Mouse (Mus musculus) forebrain, embryonic 16.5 days (tissue): Measurements from ENCODE around the gene Hdac4. TPM values are rescaled to one million over a fixed set of nuclear protein-coding genes. Genes with fewer than 3 reads are reported as not detected.

ENCODE experiments used
- ATAC-seq: fragments of 200-750 bp; cut with Nextera tagmentation; 2 replicates; pipeline ENCODE4 v1.8.0; 2017; ENCODE audit warnings: mild to moderate bottlenecking, moderate library complexity
- H3K27ac ChIP-seq: fragments of 300-500 bp; sonication (generic); 2 replicates; pipeline ENCODE4 v1.5.1; 2014; ENCODE audit warnings: low read length, control low read depth
- H3K27me3 ChIP-seq: fragments of 300-500 bp; sonication (generic); replicated peaks from 2 replicates; pipeline ENCODE4 v1.6.1; 2014; ENCODE audit warnings: low read length; ENCODE audit not compliant: control insufficient read depth, insufficient read depth
- H3K36me3 ChIP-seq: fragments of 300-500 bp; sonication (generic); 2 replicates; pipeline ENCODE4 v1.6.1; 2014; ENCODE audit not compliant: control insufficient read depth, insufficient read depth
- H3K4me1 ChIP-seq: fragments of 300-500 bp; sonication (generic); replicated peaks from 2 replicates; pipeline ENCODE4 v1.6.1; 2014; ENCODE audit warnings: low read length; ENCODE audit not compliant: control insufficient read depth, insufficient read depth
- H3K4me2 ChIP-seq: fragments of 300-500 bp; sonication (generic); 2 replicates; pipeline ENCODE4 v1.6.1; 2014; ENCODE audit warnings: mild to moderate bottlenecking, low read length, control low read depth
- H3K4me3 ChIP-seq: fragments of 300-500 bp; sonication (generic); replicated peaks from 2 replicates; pipeline ENCODE4 v1.5.1; 2014; ENCODE audit warnings: mild to moderate bottlenecking, low read length, control low read depth
- H3K9ac ChIP-seq: fragments of 300-500 bp; sonication (generic); replicated peaks from 2 replicates; pipeline ENCODE4 v1.6.1; 2014; ENCODE audit warnings: low read depth, low read length, control low read depth
- H3K9me3 ChIP-seq: fragments of 300-500 bp; sonication (generic); 2 replicates; pipeline ENCODE4 v1.6.1; 2016; ENCODE audit warnings: low read length; ENCODE audit not compliant: control insufficient read depth
- WGBS: fragments of 180-500 bp; shearing (Covaris S2); extraction: QIAGEN DNeasy Blood & Tissue Kit; methylation state at CpG from one replicate; pipeline ENCODE4 v1.1.7; 2014; 5-methylcytosine and 5-hydroxymethylcytosine counted together
- polyA plus RNA-seq: library from polyadenylated mRNA; unstranded; fragments of >200 nt; fragmentation: Nextera tagmentation; extraction: Ambion mirVana; gene quantifications from 2 replicates; pipeline ENCODE4 v1.2.1, GENCODE M21; 2015

Hdac4 gene
- polyA plus RNA-seq, 1 experiment from 2014 or later = 31.3 TPM

DNA sequence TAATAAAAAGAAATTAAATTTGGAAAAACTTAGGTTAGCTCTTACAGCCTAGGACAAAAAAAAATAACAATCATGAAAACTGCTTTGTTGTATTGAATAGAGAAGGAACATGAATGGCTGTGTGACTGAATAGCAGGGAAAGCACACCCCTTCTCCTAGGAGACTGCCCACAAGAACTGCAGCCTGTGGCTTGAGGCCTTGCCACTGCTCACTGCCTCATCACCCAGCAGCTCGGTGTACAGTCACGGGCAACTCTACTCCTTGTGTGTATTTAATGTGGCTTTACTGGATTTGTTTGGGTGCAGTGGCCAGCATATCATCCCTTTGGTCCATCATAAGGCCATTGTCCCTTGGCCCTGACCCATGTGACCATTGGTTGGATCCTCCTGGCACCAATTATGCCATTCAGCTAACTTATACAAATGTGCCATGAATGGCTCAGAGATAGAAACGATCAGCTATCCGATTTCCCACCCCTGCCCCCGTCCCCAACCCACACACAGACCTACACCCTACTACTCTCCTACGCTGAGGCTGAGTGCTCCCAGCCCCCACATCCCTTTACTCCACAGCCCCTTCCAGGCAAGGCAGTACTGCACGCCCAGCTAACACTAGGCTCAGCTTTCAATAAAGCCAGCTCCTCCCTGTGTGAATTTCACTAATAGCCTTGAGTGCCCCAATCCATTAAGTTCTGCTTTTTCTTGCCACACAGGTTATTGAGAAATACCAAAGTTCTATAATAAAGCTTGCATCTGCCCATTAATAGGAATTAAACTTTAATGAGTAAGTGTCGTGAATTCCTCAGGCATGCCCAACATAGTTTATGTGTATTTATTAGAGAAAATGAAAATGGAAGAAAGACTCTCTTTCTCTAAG lies 134.1 kb downstream of the Hdac4 start:
- Histone ChIP-seq H3K4me3 (no peak overlapping the region), H3K36me3 (no peaks in the 10 kb centered on the region), H3K4me1 (peaks cover 12% of the 10 kb centered on the region), H3K9me3 (no peaks in the 10 kb centered on the region), H3K27me3 (no peaks in the 10 kb centered on the region), H3K4me2 (no peak overlapping the region), H3K9ac (no peak overlapping the region), H3K27ac (no peak overlapping the region)
- peak; percentile 77 for ATAC-seq
- WGBS = 22% methylated on average over 8 of the region's 8 CpGs

DNA sequence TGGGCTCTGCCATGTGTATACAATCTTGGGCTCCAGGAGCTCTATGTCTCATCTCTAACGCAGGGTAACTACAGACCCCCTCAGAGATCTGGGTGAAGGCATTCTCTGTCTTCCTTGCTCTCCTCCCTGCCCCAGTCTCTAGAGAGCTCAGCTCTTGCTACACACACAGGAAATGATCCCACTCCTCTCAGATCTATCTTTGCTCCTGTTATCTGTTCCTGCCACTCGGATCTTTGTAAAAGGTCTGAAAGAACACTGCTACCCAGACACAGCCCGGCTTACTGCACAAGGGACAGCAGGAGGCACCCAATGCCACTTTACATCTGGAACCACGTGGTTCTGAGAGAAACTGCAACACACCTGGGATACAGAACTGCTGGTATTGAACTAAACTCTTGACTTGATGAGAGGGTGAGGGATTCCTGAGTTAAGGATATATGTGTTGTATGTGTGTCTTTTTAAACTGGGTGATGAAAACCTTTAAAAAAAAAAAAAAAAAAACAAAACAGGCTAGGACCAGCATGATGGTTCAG lies 134.9 kb downstream of the Hdac4 start:
- Histone ChIP-seq H3K4me2 (no peak overlapping the region), H3K9me3 (no peaks in the 10 kb centered on the region), H3K36me3 (no peaks in the 10 kb centered on the region), H3K9ac (no peak overlapping the region), H3K4me3 (no peak overlapping the region), H3K27me3 (no peaks in the 10 kb centered on the region), H3K4me1 (peaks cover 12% of the 10 kb centered on the region), H3K27ac (no peak overlapping the region)
- ATAC-seq = no peak
- WGBS = 70% methylated on average over 4 of the region's 4 CpGs

DNA sequence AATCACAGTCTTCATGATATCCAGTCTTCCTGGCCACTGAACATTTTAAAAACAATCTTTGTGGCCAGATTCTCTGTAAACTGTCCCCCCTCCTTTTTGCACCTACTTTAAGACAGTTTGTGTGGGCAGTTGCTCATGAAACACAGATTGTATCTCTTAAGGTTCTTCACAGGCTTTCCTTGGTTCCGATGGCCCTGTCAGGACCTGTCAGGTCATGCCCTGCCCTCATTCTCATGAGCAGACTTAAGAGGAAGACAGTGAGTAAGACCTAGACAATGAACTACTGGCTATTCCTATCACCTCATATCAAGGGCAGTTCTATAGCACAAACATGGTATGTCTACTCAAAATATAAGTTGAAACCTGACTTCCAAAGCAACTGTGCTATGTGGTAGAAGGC lies 135.9 kb downstream of the Hdac4 start:
- Histone ChIP-seq H3K27me3 (no peaks in the 10 kb centered on the region), H3K4me3 (no peak overlapping the region), H3K4me2 (no peak overlapping the region), H3K4me1 (peaks cover 12% of the 10 kb centered on the region), H3K9ac (no peak overlapping the region), H3K27ac (no peak overlapping the region), H3K36me3 (no peaks in the 10 kb centered on the region), H3K9me3 (no peaks in the 10 kb centered on the region)
- 95% methylated on average over 1 of the region's 1 CpGs for WGBS
- ATAC-seq = no peak

DNA sequence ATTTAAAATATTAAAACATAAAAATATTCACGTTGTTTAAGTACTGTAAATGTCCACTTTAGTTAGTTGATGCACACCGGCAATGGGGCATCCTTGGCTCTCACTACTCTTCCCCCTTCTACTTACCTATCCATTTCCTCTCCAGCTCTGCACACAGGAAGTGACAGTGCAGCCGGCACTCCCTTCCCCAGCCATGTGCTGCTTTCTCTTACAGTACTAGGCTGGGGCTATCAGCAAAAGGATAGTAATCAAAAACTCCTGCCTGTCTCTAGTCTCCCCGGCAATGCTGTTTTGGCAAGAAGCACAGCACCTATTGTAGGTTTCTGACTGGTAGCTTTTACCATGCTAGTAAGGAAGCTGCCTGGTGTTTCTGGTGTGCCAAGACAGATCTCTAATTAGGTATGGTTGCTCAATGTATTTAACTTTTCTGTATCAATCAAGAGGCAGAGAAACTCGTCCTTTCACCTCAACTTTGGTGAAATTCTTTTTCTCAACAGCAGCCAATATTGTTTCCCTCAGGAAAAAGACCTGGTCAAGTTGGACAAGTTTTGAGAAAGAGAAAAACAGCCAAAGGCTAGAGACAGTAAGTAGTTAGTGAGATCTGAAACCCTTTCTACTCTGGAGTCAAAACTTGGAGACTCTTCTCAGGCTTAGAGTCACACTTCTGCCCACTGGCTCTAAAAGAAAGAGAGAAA lies 136.6 kb downstream of the Hdac4 start:
- Histone ChIP-seq H3K9me3 (no peaks in the 10 kb centered on the region), H3K9ac (no peak overlapping the region), H3K27ac (no peak overlapping the region), H3K4me3 (no peak overlapping the region), H3K36me3 (no peaks in the 10 kb centered on the region), H3K27me3 (no peaks in the 10 kb centered on the region), H3K4me2 (no peak overlapping the region), H3K4me1 (peaks cover 12% of the 10 kb centered on the region)
- 75% methylated on average over 5 of the region's 5 CpGs for WGBS
- no peak for ATAC-seq

DNA sequence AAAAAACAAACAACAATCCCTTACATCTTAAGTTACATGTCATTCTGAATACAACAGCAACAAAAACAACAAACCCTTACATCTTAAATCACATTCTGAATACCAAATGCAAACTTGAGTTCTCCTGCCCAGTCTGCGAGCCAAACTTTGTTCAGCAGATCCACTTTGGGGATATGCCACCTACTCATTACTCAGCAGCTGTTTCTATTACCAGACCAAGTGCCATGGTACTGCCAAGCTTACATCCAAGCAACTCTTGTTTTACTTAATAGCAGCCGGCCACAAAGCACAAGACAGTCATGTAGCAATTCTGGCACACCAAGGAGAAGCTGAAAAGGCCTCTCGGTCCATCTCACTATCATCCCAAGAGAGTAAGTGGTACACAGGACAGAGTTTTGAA lies 138.4 kb downstream of the Hdac4 start:
- Histone ChIP-seq H3K9me3 (no peaks in the 10 kb centered on the region), H3K27me3 (no peaks in the 10 kb centered on the region), H3K36me3 (no peaks in the 10 kb centered on the region), H3K4me2 (no peak overlapping the region), H3K27ac (no peak overlapping the region), H3K9ac (no peak overlapping the region), H3K4me3 (no peak overlapping the region), H3K4me1 (peaks cover 8% of the 10 kb centered on the region)
- 67% methylated on average over 3 of the region's 3 CpGs for WGBS
- no peak for ATAC-seq

DNA sequence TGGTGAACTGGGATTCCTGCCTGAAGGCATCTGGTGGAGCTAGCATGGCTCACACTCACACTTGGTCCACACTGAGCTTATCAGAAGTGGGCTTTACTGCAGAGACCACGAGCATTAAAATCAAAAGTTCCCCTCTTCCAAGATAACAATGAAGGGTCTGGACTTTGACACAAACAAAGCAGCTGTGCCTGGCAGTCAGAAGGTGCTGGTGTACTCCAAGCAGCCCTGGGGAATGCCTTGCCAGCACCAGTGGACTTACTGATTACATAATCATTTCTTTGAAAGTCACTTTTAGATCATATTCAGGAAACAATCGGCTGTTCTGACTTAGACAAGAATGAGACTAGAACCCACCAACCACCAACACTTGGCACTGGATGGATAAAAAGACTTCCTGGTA lies 140.3 kb downstream of the Hdac4 start:
- H3K36me3 ChIP-seq = no peaks in the 10 kb centered on the region
- no peaks in the 10 kb centered on the region for H3K9me3 ChIP-seq
- WGBS = 52% methylated on average over 2 of the region's 2 CpGs
- H3K27ac ChIP-seq = no peak overlapping the region
- ATAC-seq = no peak
- no peaks in the 10 kb centered on the region for H3K27me3 ChIP-seq
- 0 out of 2 replicates have a peak, but pooled peaks cover 2% of the 10 kb centered on the region for H3K4me1 ChIP-seq
- no peak overlapping the region for H3K4me3 ChIP-seq
- no peak overlapping the region for H3K9ac ChIP-seq
- no peak overlapping the region for H3K4me2 ChIP-seq

DNA sequence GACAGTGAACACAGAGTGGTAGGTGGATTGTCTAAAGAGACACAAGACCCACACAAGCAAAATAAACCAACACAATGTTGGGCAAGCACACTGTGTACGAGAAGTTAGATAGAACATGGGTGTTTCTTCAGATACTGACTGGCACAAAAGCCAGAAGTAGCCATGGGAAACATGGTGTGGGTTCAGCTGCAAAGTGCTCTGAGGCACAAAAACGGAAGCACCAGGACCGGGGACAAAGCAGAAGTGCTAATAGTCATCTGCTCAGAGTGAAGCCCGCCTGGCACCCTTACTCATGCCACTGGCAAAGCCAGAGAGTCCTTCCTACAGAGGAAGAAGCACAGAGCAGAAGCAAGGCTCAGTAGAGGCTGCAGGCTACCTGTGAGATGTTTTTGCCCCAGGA lies 143.3 kb downstream of the Hdac4 start:
- H3K4me3 ChIP-seq = no peak overlapping the region
- H3K4me1 ChIP-seq = 0 out of 2 replicates have a peak, but pooled peaks cover 2% of the 10 kb centered on the region
- no peaks in the 10 kb centered on the region for H3K27me3 ChIP-seq
- H3K9me3 ChIP-seq = no peaks in the 10 kb centered on the region
- no peak overlapping the region for H3K9ac ChIP-seq
- H3K36me3 ChIP-seq = no peaks in the 10 kb centered on the region
- ATAC-seq = no peak
- 88% methylated on average over 4 of the region's 4 CpGs for WGBS
- H3K4me2 ChIP-seq = no peak overlapping the region
- H3K27ac ChIP-seq = no peak overlapping the region

DNA sequence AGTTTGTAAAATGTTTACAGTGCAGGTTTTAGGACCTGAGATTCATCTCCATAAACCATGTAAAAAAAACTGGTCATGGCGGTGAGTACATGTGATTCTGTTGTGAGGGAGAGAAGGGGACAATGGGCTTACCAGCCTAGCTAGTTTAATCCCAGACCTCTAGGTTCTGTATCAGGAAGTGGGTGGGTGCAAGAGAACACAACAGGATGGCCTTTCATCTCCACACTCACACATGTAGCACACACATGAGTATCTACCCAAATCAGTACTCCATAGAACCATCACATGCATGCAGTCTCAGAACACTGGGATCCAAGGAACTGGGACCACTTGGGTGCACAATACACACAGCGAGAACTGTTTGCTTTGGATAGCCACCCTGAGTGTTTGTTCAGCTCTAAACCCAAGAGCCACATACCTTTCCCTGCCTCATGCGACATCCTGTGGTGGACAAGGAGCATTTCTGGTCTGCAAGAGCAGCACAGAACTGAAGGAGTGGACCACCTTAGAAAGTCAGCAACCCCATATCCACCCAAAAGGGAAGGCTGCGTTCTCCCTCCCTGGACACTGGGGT lies 143.9 kb downstream of the Hdac4 start:
- ATAC-seq = no peak
- Histone ChIP-seq H3K9ac (no peak overlapping the region), H3K9me3 (no peaks in the 10 kb centered on the region), H3K4me2 (no peak overlapping the region), H3K4me3 (no peak overlapping the region), H3K4me1 (0 out of 2 replicates have a peak, but pooled peaks cover 2% of the 10 kb centered on the region), H3K27me3 (no peaks in the 10 kb centered on the region), H3K36me3 (no peaks in the 10 kb centered on the region), H3K27ac (no peak overlapping the region)
- 85% methylated on average over 4 of the region's 4 CpGs for WGBS

DNA sequence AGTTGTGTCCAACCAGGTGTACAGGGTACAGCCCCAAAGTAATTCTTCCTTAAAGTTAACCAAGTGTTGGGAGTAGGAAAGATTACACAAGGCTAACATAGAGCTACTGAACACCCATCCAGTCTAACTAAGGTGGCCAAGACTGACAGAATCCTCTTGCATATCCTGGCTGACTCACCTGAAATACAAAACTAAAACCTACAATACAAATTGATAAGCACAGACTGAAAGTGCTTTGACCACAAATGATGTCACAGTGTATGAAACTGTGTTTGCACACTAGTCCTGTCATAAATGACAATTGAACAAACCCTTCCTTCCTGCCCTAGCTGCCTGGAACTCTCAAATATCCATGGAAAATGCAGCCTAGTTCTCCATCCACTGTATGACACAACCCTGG lies 144.5 kb downstream of the Hdac4 start:
- H3K27ac ChIP-seq = no peak overlapping the region
- no peak overlapping the region for H3K9ac ChIP-seq
- no peaks in the 10 kb centered on the region for H3K36me3 ChIP-seq
- no peaks in the 10 kb centered on the region for H3K27me3 ChIP-seq
- no peaks in the 10 kb centered on the region for H3K9me3 ChIP-seq
- no peak overlapping the region for H3K4me2 ChIP-seq
- no peak for ATAC-seq
- H3K4me1 ChIP-seq = 0 out of 2 replicates have a peak, but pooled peaks cover 2% of the 10 kb centered on the region
- H3K4me3 ChIP-seq = no peak overlapping the region
